Mouse (Mus musculus): Measurements from ENCODE around the gene Hoxa3.

- no peak for TF ChIP-seq POLR2A (IDR thresholded peaks at IDR 0.05; ENCODE audit: control insufficient read depth, extremely low read depth, insufficient read depth, low read length, poor library complexity)
- TF ChIP-seq CTCF (IDR thresholded peaks at IDR 0.05; ENCODE audit: borderline replicate concordance, control insufficient read depth, extremely low read depth, insufficient read depth, low read length, poor library complexity) = no peak
Observed at GRCm38 (mm10) chr6:52242801-52243332, 29.7 kb upstream of the Hoxa3 start.
